Mouse (Mus musculus) kidney, embryonic 14.5 days (tissue): ENCODE results near the gene Morc4. TPM values are rescaled to one million over a fixed set of nuclear protein-coding genes. Genes with fewer than 3 reads are reported as not detected.

Source experiments
- ATAC-seq: fragments of 200-750 bp; cut with Nextera tagmentation; 2 replicates; pipeline ENCODE4 v1.8.0; 2017; ENCODE audit warnings: moderate number of reproducible peaks, mild to moderate bottlenecking, moderate TSS enrichment, moderate library complexity; ENCODE audit not compliant: low FRiP score, low TSS enrichment
- H3K27ac ChIP-seq: fragments of 300-500 bp; sonication (generic); 2 replicates; pipeline ENCODE4 v1.5.1; 2014; ENCODE audit warnings: low read depth, mild to moderate bottlenecking, low read length, moderate library complexity, mixed read lengths
- H3K27me3 ChIP-seq: fragments of 300-500 bp; sonication (generic); 2 replicates; pipeline ENCODE4 v1.6.1; 2014; ENCODE audit warnings: mild to moderate bottlenecking, low read length; ENCODE audit not compliant: control insufficient read depth, insufficient read depth
- H3K36me3 ChIP-seq: fragments of 300-500 bp; sonication (generic); 2 replicates; pipeline ENCODE4 v1.6.1; 2014; ENCODE audit warnings: low read length, mixed read lengths; ENCODE audit not compliant: control insufficient read depth, insufficient read depth
- H3K4me1 ChIP-seq: fragments of 300-500 bp; sonication (generic); 2 replicates; pipeline ENCODE4 v1.6.1; 2014; ENCODE audit warnings: low read length, mixed read lengths; ENCODE audit not compliant: control insufficient read depth, insufficient read depth
- H3K4me2 ChIP-seq: fragments of 300-500 bp; sonication (generic); replicated peaks from 2 replicates; pipeline ENCODE4 v1.6.1; 2014; ENCODE audit warnings: low read depth, mild to moderate bottlenecking, low read length
- H3K4me3 ChIP-seq: fragments of 300-500 bp; sonication (generic); 2 replicates; pipeline ENCODE4 v1.5.1; 2014; ENCODE audit warnings: mild to moderate bottlenecking, low read length
- H3K9ac ChIP-seq: fragments of 300-500 bp; sonication (generic); 2 replicates; pipeline ENCODE4 v1.6.1; 2014; ENCODE audit warnings: low read depth, mild to moderate bottlenecking, low read length, moderate library complexity
- H3K9me3 ChIP-seq: fragments of 300-500 bp; sonication (generic); 2 replicates; pipeline ENCODE4 v1.6.1; 2016; ENCODE audit warnings: low read length; ENCODE audit not compliant: control insufficient read depth
- WGBS: fragments of 180-500 bp; shearing (Covaris S2); extraction: QIAGEN DNeasy Blood & Tissue Kit; methylation state at CpG from one replicate; pipeline ENCODE4 v1.1.7; 2014; 5-methylcytosine and 5-hydroxymethylcytosine counted together
- polyA plus RNA-seq: library from polyadenylated mRNA; unstranded; fragments of >200 nt; fragmentation: Nextera tagmentation; extraction: Ambion mirVana; gene quantifications from 2 replicates; pipeline ENCODE4 v1.2.1, GENCODE M21; 2014

Gene Morc4
- polyA plus RNA-seq, 1 experiment from 2014 or later, result 10.8 TPM

GRCm38 (mm10) chrX:139796037-139796436, 75.4 kb downstream of the Morc4 start:
- ATAC-seq, result no peak
- Histone ChIP-seq H3K4me3 (no peak overlapping the region), H3K9ac (no peak overlapping the region), H3K36me3 (no peaks in the 10 kb centered on the region), H3K4me2 (no peak overlapping the region), H3K4me1 (no peaks in the 10 kb centered on the region), H3K27ac (no peak overlapping the region), H3K9me3 (no peaks in the 10 kb centered on the region), H3K27me3 (no peaks in the 10 kb centered on the region)
- 90% methylated on average over 6 of the region's 6 CpGs for WGBS

GRCm38 (mm10) chrX:139794072-139794845, 77.2 kb downstream of the Morc4 start:
- WGBS, result 87% methylated on average over 7 of the region's 7 CpGs
- Histone ChIP-seq H3K4me2 (no peak overlapping the region), H3K36me3 (no peaks in the 10 kb centered on the region), H3K4me3 (no peak overlapping the region), H3K9ac (no peak overlapping the region), H3K27ac (no peak overlapping the region), H3K4me1 (no peaks in the 10 kb centered on the region), H3K9me3 (no peaks in the 10 kb centered on the region), H3K27me3 (no peaks in the 10 kb centered on the region)
- ATAC-seq, result no peak

- Histone ChIP-seq H3K4me2 (no peak overlapping the region), H3K9ac (no peak overlapping the region), H3K27ac (no peak overlapping the region), H3K27me3 (no peaks in the 10 kb centered on the region), H3K36me3 (no peaks in the 10 kb centered on the region), H3K4me1 (no peaks in the 10 kb centered on the region), H3K9me3 (no peaks in the 10 kb centered on the region), H3K4me3 (no peak overlapping the region)
- 33% methylated on average over 1 of the region's 1 CpGs for WGBS
- ATAC-seq, result no peak; the same call in 1 of the 2 replicates
Measured at GRCm38 (mm10) chrX:139785764-139786163, 85.7 kb downstream of the Morc4 start.

GRCm38 (mm10) chrX:139783045-139783422, 88.4 kb downstream of the Morc4 start:
- H3K4me3 ChIP-seq, result no peak overlapping the region
- no peak overlapping the region for H3K9ac ChIP-seq
- no peaks in the 10 kb centered on the region for H3K4me1 ChIP-seq
- H3K4me2 ChIP-seq, result no peak overlapping the region
- ATAC-seq, result no peak
- no peak overlapping the region for H3K27ac ChIP-seq
- H3K27me3 ChIP-seq, result no peaks in the 10 kb centered on the region
- 74% methylated on average over 3 of the region's 3 CpGs for WGBS
- no peaks in the 10 kb centered on the region for H3K36me3 ChIP-seq
- no peaks in the 10 kb centered on the region for H3K9me3 ChIP-seq

- Histone ChIP-seq H3K9me3 (no peaks in the 10 kb centered on the region), H3K4me3 (no peak within 1 kb of the TSS), H3K4me1 (no peaks in the 10 kb centered on the region), H3K36me3 (no peaks in the 10 kb centered on the region), H3K9ac (no peak within 1 kb of the TSS), H3K27ac (no peak within 1 kb of the TSS), H3K27me3 (no peaks in the 10 kb centered on the region), H3K4me2 (no peak within 1 kb of the TSS)
- ATAC-seq, result no peak
- WGBS, result 38% methylated on average over 6 of the region's 6 CpGs
Measured at GRCm38 (mm10) chrX:139782278-139783044, 89.0 kb downstream of the Morc4 start, which contains the start of gene Ripply1. Gene Ripply1, minus strand, starts transcription at chrX:139782353.

GRCm38 (mm10) chrX:139781563-139781962, 89.9 kb downstream of the Morc4 start:
- Histone ChIP-seq H3K36me3 (no peaks in the 10 kb centered on the region), H3K4me2 (no peak overlapping the region), H3K9ac (no peak overlapping the region), H3K4me3 (no peak overlapping the region), H3K9me3 (no peaks in the 10 kb centered on the region), H3K27me3 (no peaks in the 10 kb centered on the region), H3K27ac (no peak overlapping the region), H3K4me1 (no peaks in the 10 kb centered on the region)
- 88% methylated on average over 4 of the region's 4 CpGs for WGBS
- ATAC-seq, result no peak

GRCm38 (mm10) chrX:139780988-139781387, 90.5 kb downstream of the Morc4 start:
- Histone ChIP-seq H3K4me3 (no peak overlapping the region), H3K9me3 (no peaks in the 10 kb centered on the region), H3K27ac (no peak overlapping the region), H3K9ac (no peak overlapping the region), H3K27me3 (no peaks in the 10 kb centered on the region), H3K4me2 (no peak overlapping the region), H3K4me1 (no peaks in the 10 kb centered on the region), H3K36me3 (no peaks in the 10 kb centered on the region)
- ATAC-seq, result no peak
- WGBS, result 52% methylated on average over 3 of the region's 3 CpGs

- Histone ChIP-seq H3K27ac (no peak overlapping the region), H3K9me3 (no peaks in the 10 kb centered on the region), H3K4me2 (no peak overlapping the region), H3K36me3 (no peaks in the 10 kb centered on the region), H3K27me3 (0 out of 2 replicates have a peak, but pooled peaks cover 3% of the 10 kb centered on the region), H3K9ac (no peak overlapping the region), H3K4me1 (no peaks in the 10 kb centered on the region), H3K4me3 (no peak overlapping the region)
- WGBS, result 83% methylated on average over 5 of the region's 5 CpGs
- ATAC-seq, result no peak
Measured at GRCm38 (mm10) chrX:139779401-139779800, 92.1 kb downstream of the Morc4 start.

- no peak overlapping the region for H3K4me2 ChIP-seq
- WGBS, result 75% methylated on average over 1 of the region's 1 CpGs
- H3K4me1 ChIP-seq, result no peaks in the 10 kb centered on the region
- 0 out of 2 replicates have a peak, but pooled peaks cover 3% of the 10 kb centered on the region for H3K27me3 ChIP-seq
- H3K4me3 ChIP-seq, result no peak overlapping the region
- H3K9me3 ChIP-seq, result no peaks in the 10 kb centered on the region
- ATAC-seq, result no peak
- H3K27ac ChIP-seq, result no peak overlapping the region
- no peak overlapping the region for H3K9ac ChIP-seq
- no peaks in the 10 kb centered on the region for H3K36me3 ChIP-seq
Measured at GRCm38 (mm10) chrX:139778886-139779285, 92.6 kb downstream of the Morc4 start.
